Mouse (Mus musculus): ENCODE data around the gene Acr.

Acr gene

DNA sequence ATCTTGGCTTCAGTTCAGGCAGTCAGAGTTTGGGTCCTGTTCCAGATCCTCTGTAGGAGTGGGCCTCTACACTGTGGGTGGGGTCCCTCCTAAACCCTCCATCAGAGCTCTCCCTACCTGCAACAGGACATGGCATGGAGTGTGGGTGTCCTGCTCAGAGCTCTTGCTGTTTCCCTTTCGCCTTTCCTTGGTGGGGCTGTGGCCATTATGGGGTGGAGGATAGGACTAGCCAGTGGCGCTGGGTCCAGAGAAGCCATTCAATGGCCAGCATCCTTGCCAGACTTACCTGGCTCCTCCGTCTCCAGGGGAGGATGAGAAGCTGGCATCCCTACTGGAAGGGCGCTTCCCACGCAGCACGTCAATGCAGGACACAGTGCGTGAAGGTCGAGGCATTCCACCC is 20.8 kb upstream of the Acr start:
- ATAC-seq (ENCODE audit: insufficient number of reproducible peaks, low FRiP score, low TSS enrichment) = no peak

GRCm38 (mm10) chr15:89547824-89548601 is 20.1 kb upstream of the Acr start:
- no peak for ATAC-seq (ENCODE audit: insufficient number of reproducible peaks, low FRiP score, low TSS enrichment)

DNA sequence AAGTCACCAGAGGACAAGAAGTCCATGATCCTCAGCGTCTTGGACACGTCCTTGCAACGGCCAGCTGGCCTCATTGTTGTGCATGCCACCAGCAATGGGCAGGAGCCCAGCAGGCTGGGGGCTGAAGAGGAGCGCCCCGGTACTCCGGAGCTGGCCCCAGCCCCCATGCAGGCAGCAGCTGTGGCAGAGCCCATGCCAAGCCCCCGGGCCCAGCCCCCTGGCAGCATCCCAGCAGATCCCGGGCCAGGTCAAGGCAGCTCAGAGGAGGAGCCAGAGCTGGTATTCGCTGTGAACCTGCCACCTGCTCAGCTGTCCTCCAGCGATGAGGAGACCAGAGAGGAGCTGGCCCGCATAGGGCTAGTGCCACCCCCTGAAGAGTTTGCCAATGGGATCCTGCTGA is 19.3 kb upstream of the Acr start:
- peak; percentile 61 for ATAC-seq (ENCODE audit: insufficient number of reproducible peaks, low FRiP score, low TSS enrichment)

GRCm38 (mm10) chr15:89550506-89550905 is 17.6 kb upstream of the Acr start:
- ATAC-seq (ENCODE audit: insufficient number of reproducible peaks, low FRiP score, low TSS enrichment) = no peak

GRCm38 (mm10) chr15:89551733-89552132 is 16.4 kb upstream of the Acr start:
- ATAC-seq (ENCODE audit: insufficient number of reproducible peaks, low FRiP score, low TSS enrichment) = no peak

GRCm38 (mm10) chr15:89555591-89555990 is 12.5 kb upstream of the Acr start:
- ATAC-seq (ENCODE audit: insufficient number of reproducible peaks, low FRiP score, low TSS enrichment) = no peak

DNA sequence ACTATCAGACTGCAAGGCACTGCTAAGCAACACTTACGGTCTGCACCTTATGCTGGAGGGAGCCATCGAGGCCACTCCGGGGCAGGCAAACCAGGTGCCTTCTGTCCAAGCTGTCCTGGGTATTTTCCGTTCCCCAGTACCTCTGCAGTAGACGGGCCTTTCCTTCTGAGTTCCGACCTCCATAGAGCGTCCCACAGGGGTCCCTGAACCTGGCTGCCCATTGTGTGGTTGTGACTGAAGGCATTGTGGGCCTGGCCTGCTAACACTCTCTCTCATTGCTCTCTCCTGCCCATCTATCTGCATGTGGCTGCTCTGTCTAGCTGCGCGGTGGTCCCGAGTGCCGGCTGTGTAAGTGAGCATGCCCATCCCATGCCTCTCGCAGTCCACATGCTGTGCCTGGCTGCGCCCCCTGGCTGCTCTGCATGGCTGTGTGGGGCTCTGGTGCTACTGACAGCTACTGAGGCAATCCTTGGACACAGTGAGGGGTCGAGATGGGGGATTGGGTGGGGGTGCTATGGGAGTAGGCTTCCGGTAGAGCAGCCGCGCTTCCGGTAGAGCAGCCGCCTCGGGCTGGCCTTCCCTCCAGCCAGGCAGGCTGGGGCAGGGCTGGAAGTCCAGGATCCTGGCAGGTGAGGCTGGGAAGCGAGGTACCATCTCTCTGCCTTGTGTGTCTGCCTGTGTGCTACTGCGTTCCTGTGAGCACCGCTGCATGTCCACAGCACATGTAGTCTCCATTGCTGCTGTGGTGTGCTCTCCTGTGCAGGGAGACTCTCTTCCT is 11.5 kb upstream of the Acr start:
- ATAC-seq (ENCODE audit: insufficient number of reproducible peaks, low FRiP score, low TSS enrichment) = 0 out of 2 replicates have a peak, but pooled peaks have one; percentile 8

DNA sequence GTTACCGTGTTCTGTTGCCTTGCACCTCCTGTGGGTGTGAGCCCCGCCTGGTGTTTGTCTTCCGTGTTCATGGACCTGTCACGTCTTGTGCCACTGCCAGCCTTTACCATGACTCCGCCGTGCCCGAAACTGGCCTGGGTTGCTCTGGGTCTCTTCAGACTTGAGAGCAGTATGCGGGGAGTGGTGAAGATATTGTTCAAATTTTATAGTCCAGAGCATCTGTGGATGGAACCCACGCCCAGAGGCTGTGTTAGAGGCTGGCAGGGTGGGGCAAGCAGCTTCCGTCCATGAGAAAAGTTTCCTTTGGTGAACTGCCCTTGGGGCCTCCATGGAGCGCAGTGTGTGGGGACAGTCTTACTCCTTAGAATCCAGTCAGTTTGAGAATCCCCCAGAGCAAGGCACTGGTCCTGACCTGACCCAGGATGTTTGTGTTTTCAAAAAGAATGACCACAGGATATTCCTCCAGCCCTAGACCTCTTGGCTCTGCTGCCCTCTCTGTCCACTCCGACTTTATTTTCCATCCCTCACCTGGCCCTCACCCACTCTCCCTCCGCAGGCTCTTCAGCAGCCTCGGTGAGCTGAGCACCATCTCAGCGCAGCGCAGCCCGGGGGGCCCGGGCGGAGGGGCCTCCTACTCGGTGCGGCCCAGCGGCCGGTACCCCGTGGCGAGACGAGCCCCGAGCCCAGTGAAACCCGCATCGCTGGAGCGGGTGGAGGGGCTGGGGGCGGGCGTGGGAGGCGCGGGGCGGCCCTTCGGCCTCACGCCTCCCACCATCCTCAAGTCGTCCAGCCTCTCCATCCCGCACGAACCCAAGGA is 10.7 kb upstream of the Acr start:
- 0 out of 2 replicates have a peak, but pooled peaks have one; percentile 3 for ATAC-seq (ENCODE audit: insufficient number of reproducible peaks, low FRiP score, low TSS enrichment)

GRCm38 (mm10) chr15:89557996-89558390 is 10.1 kb upstream of the Acr start:
- no peak for ATAC-seq (ENCODE audit: insufficient number of reproducible peaks, low FRiP score, low TSS enrichment)

DNA sequence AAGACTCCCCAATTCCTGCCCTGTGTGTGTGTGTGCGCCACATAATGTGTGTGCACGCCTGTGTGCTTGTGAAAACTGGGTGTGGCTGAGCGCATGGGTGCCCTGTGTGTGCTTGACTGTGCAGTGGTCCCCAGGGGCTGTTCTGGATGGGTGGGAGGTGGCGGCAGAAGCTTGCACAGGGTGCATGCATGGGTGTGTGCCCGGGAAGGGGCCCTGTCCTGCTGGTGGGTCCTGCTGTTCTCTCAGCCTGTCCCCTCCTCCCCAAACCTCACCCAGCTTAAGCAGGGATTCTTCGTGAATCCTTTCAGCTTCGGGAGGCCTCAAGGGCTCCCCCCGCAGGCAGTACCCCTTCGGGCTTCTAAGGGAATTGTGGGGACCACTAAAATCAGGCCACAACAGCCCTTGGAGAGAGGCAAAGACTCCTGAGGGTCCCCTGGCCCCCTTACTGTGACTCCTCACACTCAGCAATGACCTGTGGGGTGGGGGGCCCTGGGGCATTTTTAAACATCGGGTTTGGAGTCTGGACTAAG is 8.9 kb upstream of the Acr start:
- no peak for ATAC-seq (ENCODE audit: insufficient number of reproducible peaks, low FRiP score, low TSS enrichment)

GRCm38 (mm10) chr15:89572147-89572546 is 4.0 kb downstream of the Acr start:
- no peak for ATAC-seq (ENCODE audit: insufficient number of reproducible peaks, low FRiP score, low TSS enrichment)

GRCm38 (mm10) chr15:89582494-89582893 is 14.4 kb downstream of the Acr start:
- ATAC-seq (ENCODE audit: insufficient number of reproducible peaks, low FRiP score, low TSS enrichment) = no peak

- no peak for ATAC-seq (ENCODE audit: insufficient number of reproducible peaks, low FRiP score, low TSS enrichment)
Observed at GRCm38 (mm10) chr15:89585101-89585500, 17.0 kb downstream of the Acr start.

DNA sequence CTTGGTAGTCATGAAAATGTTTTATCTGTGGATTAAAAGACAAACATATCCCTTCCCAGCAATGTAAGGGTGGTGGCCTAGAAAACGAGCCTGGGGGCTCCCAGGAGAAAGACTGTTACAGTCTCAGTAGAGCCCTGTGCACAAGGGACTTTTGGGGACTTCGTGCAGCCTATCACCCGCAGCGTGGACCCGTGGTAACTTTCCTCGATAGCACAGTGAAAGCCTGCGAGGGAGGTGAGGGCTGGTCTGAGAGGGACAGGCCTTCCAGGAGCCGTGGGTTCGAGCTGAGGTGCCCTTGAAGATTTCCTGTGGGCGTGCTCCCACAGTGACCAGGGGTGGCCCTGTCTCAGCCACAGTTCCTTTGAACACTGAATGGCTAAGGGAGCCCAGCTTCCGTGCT is 17.5 kb downstream of the Acr start:
- ATAC-seq (ENCODE audit: insufficient number of reproducible peaks, low FRiP score, low TSS enrichment) = no peak

DNA sequence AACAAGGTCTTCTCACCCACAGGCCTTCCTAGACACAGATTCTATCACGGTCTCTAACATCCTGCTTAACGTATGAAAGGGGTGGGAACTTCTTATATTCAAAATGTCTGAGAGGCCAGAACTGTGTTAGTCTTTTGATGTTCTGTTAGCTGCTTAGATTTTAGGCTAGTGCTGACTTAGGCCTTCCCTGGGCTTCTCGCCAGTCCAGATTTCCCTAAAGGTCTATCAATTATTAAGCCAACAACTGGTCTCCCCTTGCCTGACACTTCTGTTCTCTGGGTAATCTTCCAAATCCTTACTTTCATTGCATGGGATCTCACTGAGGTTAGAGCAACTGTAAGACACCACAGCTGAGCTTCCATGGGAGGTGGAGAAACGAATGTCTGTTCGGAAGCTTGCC is 21.0 kb downstream of the Acr start:
- ATAC-seq (ENCODE audit: insufficient number of reproducible peaks, low FRiP score, low TSS enrichment) = no peak

GRCm38 (mm10) chr15:89591317-89591716 is 23.2 kb downstream of the Acr start:
- ATAC-seq (ENCODE audit: insufficient number of reproducible peaks, low FRiP score, low TSS enrichment) = no peak

- ATAC-seq (ENCODE audit: insufficient number of reproducible peaks, low FRiP score, low TSS enrichment) = peak; percentile 94
Observed at GRCm38 (mm10) chr15:89591723-89592455, 23.8 kb downstream of the Acr start, which contains the start of gene Rabl2. Gene Rabl2, minus strand, starts transcription at chr15:89591923.

GRCm38 (mm10) chr15:89592548-89592947 is 24.4 kb downstream of the Acr start:
- ATAC-seq (ENCODE audit: insufficient number of reproducible peaks, low FRiP score, low TSS enrichment) = no peak

- ATAC-seq (ENCODE audit: insufficient number of reproducible peaks, low FRiP score, low TSS enrichment) = no peak
Observed at GRCm38 (mm10) chr15:89605822-89606570, 37.9 kb downstream of the Acr start.
